Mouse (Mus musculus) frontal cortex, postnatal 36 days (tissue): ENCODE measurements around the gene Sox4.

Experiments
- DNase-seq, 2 experiments: peaks; one replicate each; pipeline ENCODE4 v3.0.0; 2022; ENCODE audit warnings: low spot score in 2 of 2

Sox4 gene

GRCm38 (mm10) chr13:28953581-28953991 lies at the start of gene Sox4:
Gene Sox4, minus strand, starts transcription at chr13:28953713.
- DNase-seq = peak; percentile 94 to 96

DNA sequence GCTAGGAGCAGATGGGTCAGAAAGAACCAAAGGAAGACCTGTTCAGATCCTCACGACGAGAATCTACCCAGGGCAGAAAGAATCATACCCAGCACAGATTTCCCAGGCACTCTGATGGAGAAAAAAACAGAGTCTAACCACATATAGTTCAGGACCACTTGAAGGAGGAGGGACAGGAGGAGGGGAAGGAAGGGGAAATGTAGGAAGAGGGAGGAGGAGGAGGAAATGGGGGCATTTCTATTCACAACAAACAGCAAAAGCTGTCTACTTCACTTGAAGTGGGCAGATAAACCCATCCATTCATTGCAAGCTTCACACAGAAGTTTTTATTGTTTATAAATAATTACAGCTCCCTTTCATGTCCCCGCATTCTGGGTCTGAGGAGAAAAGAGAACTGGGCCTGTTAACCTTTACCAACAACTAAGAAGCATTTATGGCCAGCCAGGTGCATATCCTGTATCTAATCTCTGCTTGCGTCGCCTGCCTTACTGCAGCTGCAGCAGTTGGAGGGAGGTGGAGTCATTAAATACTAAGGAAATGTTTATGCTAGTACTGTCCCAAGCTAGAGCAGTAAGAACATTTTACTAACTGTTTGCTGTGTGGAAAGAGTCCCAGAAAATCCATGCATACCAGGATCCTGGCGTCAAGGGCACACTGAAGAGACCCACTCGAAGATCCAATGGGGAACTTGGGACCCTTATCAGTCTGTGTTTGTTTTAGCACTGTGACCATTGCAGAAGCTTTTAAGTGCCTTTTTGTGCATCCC lies 38.6 kb upstream of the Sox4 start:
- no peak for DNase-seq

- no peak for DNase-seq
Observed at GRCm38 (mm10) chr13:28988751-28989703, 35.5 kb upstream of the Sox4 start.

DNA sequence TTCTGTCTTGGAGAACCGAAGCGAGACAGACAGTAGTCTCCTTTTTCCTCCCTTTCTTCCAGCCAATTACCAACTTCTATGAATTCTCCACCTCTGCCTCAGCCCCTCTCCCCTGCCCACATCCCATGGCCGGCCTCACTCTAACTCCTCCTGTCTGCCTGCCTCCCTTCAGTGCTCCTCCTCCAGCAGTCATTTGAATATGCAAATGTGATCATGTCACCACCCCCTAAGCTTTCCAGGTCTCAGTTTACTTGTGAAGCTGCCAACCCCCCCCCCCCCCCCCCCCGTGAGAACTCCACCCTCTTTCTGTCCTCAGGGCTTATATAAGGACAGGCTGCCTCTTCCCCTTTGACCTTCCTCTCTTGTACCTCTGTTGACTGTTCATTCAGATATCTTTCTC lies 27.2 kb upstream of the Sox4 start:
- no peak for DNase-seq

- no peak for DNase-seq
Observed at GRCm38 (mm10) chr13:28975011-28975410, 21.5 kb upstream of the Sox4 start.

DNA sequence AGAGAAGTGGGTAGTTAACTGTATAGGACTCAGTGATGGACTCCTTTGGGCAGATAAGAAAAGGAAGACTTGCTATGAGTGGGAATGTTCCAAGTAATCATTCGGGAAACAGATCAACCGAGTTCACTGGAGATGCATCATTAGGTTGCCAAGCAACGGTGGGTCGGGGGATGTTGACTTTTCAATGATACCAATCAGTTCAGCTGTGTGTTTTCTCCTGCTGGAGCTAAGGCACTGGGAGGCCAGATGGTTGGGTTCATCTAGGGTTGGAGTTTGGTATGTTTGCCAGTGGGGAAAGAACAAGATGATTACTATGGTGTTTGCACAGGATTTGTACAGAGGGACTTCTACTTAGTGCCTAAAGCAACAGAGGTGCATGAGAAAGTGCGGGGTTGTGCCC lies 21.1 kb upstream of the Sox4 start:
- DNase-seq = no peak

DNA sequence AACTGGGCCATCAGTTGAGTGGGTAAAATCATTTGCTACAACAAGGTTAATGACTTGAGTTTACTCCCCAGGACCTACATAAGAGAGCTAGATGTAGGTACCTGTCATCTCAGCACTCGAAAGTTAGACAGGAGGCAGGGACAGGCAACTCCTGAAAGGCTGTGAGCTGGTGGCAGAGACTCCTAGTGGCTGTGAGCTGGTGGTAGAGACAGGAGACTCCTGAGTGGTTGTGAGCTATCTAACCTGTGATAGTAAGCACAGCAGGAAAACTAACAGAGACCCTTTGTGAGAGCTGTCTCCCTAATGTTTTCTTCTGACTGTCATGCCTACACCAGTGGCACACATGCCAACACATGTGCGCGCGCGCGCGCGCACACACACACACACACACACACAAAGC lies 7.4 kb upstream of the Sox4 start:
- DNase-seq = no peak

GRCm38 (mm10) chr13:28959458-28959978 lies 6.0 kb upstream of the Sox4 start:
- DNase-seq = peak; percentile 81 to 82

DNA sequence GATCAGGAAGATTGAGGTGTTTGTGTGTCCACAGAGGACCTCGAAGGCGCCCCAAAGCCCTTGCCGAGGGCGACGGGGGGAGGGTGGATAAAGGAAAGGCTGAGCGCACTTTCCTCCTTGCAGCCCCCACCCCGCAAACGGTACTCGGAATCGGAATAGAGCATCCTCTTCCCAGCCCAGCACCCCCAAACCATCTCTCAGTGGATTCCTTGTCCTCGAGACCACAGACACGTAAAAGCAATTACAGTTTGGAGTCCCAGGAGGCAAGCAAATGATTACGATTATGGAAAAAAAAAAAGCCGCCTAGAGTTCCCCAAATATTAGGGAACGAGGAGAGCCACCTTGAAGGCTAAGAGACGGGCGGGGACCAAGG lies 5.5 kb upstream of the Sox4 start:
- no peak for DNase-seq

- DNase-seq = peak; percentile 63 to 72
Observed at GRCm38 (mm10) chr13:28958211-28959067, 4.9 kb upstream of the Sox4 start.

DNA sequence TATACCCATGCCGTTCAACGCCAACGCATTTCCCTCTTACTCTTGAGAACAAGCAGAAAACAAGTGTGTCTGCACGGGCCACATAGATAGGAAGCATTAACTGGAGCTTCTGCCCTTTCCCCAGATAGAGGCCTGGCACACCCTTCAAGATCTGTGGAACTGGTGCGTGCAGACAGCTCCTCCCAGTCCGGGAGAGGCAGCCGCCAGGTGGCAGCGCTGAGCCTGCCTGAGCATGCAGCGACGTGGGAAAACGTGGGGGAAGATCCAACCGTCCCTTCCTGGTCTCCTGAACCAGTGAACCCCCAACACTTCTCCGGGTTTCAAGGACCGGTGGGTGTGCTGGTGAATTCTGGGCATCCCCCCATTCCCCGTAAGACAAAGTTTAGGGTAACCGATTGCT lies 4.3 kb upstream of the Sox4 start:
- DNase-seq = peak; percentile 94 to 96

DNA sequence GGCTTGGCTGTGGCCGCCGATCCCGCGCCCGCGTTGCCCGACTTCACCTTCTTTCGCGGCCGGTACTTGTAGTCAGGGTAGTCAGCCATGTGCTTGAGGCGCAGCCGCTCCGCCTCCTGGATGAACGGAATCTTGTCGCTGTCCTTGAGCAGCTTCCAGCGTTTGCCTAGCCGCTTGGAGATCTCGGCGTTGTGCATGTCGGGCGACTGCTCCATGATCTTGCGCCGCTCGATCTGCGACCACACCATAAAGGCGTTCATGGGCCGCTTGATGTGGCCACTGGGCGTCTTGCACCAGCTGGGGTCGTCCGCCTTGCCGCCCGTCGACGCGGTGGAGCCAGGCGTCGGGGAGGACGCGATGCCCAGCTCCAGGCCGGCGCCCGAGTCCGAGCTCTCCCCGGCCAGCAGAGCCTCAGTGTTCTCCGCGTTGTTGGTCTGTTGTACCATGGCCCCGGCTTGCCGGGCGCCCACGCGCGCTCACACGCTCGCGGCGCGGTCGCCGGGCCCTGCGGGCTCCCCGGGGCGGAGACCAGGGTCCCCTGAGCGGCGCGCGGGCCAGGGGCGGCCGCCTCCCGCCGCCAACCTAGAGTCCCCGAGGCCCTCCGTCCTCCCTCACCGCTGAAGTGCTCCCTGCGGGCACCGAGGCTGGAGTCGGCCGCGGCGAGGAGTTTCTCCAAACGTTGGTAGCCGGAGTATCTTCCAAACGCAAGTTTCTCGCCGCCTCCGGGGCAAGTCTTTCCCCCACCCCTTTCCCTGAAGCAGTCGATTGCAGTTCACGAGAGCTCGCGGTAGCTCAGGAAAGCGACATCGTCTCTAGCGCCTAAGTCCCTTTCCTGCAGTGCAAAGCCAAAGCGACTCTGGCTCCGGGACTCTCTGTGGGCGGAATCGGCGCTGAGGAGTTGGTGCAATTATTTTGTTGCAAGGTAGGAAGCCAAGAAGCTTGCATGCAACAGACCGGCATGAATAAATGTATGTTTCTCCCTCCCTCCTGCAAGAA lies 639 bp downstream of the Sox4 start:
- DNase-seq = peak; percentile 67 to 77

DNA sequence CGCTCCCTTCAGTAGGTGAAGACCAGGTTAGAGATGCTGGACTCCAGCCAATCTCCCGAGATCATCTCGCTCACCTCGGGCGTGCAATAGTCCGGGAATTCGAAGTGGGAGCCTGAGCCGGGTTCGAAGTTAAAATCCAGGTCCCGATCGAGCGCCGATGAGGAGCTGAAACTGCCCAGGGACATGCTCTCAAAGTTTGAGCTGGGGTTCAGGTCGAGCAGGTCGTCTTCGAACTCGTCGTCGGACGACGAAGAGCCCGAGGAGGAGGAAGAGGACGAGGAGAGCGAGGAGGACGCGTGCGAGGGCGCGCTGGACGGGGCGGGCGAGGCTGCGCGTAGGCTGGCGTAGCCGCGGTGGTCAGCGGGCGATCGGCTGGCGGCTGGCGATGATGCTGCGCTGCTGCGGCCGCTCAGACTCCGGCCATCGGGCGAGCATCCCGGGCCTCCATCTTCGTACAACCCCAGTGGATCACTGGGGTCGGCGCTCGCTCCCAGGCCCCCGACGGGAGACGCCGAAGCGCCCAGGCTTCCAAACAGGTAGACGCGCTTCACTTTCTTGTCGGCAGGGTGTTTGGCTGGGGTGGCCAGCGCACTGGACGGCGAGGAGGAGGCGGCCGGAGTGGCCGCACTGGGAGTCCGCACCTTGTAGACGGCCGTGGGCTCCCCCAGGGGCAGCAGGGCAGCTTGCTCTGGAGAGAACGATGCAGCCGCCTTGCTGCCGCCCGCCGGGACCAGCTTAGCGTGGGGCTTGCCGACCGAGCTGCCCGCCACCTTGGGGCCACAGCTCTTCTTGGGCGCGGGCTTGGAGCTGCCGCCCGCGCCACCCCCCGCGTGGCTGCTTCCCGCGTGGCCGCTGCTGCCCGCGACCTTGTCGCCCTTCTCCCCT lies 1.6 kb downstream of the Sox4 start:
- DNase-seq = peak; percentile 27 to 46

DNA sequence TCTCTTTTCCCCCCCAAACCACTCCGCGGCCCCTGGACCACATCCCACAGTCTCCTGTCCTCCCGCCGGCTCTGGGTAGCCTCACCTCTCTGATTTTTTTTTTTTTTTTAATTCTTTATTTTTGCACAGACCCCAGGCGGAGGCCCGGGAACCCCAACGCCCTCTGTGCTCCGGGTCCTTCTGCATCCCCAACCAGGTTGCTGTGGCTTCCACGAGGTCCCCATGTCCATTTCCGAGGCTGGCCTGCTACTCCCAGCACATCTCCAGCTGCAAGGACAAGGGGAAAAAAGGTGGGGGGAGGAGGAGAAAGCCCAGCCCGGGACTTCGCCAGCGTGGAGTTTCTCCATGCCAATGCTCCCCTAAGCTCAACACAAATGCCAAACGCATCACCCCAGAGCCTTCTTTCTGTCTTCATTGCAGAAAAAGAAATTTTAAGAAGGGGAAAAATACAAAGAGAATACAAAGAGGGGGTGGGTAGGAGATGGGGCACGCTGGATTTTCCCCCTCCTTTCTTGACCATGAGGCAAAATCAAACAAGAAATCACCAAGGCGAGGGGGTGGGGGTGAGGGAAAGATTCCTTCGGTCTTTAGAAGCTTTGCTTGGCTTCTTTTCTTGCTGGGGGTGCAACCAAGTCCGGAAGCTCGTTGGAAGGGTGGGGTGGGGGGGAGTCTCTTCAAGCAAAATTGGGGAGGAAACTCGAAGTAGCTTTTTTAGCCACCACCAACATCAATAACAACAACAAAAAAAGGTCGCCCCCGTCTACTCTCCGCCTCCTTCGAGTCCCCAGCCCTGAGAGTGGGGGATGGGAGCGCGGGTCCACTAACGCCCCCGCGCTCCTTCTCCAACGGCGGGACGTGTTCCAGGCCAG lies 2.7 kb downstream of the Sox4 start:
- DNase-seq = peak; percentile 54 to 65

DNA sequence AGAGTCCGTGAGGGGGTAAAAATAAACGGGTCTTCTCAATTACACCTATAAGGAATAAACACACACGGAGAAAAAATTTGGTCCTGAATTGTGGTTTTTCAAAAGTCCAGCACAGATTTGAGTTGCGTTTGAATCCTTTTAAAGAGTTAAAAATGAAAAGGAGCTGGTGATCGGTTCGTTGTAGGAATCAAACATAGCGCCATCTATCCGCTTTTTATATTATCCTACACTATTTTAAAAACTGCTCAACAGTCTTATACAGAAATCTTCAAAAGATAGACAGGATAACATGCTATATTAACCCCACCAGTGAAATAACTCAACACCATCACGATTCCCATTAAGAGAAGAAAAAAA lies 3.3 kb downstream of the Sox4 start:
- DNase-seq = peak in 1 of 2 experiments; percentile 33

- peak in 1 of 2 experiments; percentile 18 for DNase-seq
Observed at GRCm38 (mm10) chr13:28949279-28949915, 4.1 kb downstream of the Sox4 start.

- DNase-seq = peak; percentile 36 to 41
Observed at GRCm38 (mm10) chr13:28948541-28948940, 5.0 kb downstream of the Sox4 start.
